Mouse (Mus musculus): ENCODE results near the gene Treml1. TPM values are rescaled to one million over a fixed set of nuclear protein-coding genes. Genes with fewer than 3 reads are reported as not detected.
"Not testable (repeated sequence)": the region's sequence is repeated elsewhere in the genome, so short reads cannot be mapped to it uniquely, and the experiment has no call there.

Treml1 gene
- polyA plus RNA-seq, 1 experiment from 2014 or later, result 0.97 TPM

- no peak overlapping the region for H3K27ac ChIP-seq
- H3K9me3 ChIP-seq, result no peaks in the 10 kb centered on the region
- H3K4me1 ChIP-seq, result no peaks in the 10 kb centered on the region
- no peaks in the 10 kb centered on the region for H3K27me3 ChIP-seq
- H3K9ac ChIP-seq, result no peak overlapping the region
- no peak overlapping the region for H3K4me2 ChIP-seq
- ATAC-seq (ENCODE audit: low FRiP score), result no peak
- WGBS, result 97% methylated on average over 1 of the region's 1 CpGs
- no peaks in the 10 kb centered on the region for H3K36me3 ChIP-seq (replicated peaks)
- H3K4me3 ChIP-seq (replicated peaks), result no peak overlapping the region
Measured at GRCm38 (mm10) chr17:48340267-48340666, 19.4 kb upstream of the Treml1 start.

GRCm38 (mm10) chr17:48341947-48342346, 17.8 kb upstream of the Treml1 start:
- Histone ChIP-seq H3K36me3 (replicated peaks) (no peaks in the 10 kb centered on the region), H3K4me3 (replicated peaks) (no peak overlapping the region), H3K27me3 (no peaks in the 10 kb centered on the region), H3K9ac (no peak overlapping the region), H3K27ac (no peak overlapping the region), H3K4me1 (no peaks in the 10 kb centered on the region), H3K9me3 (no peaks in the 10 kb centered on the region), H3K4me2 (no peak overlapping the region)
- no peak for ATAC-seq (ENCODE audit: low FRiP score)
- 71% methylated on average over 3 of the region's 3 CpGs for WGBS

- Histone ChIP-seq H3K36me3 (replicated peaks) (no peaks in the 10 kb centered on the region), H3K4me3 (replicated peaks) (no peak overlapping the region), H3K4me1 (no peaks in the 10 kb centered on the region), H3K4me2 (no peak overlapping the region), H3K9ac (no peak overlapping the region), H3K9me3 (no peaks in the 10 kb centered on the region), H3K27ac (no peak overlapping the region), H3K27me3 (no peaks in the 10 kb centered on the region)
- 84% methylated on average over 2 of the region's 2 CpGs for WGBS
- ATAC-seq (ENCODE audit: low FRiP score), result no peak
Measured at GRCm38 (mm10) chr17:48343065-48343464, 16.7 kb upstream of the Treml1 start.

- Histone ChIP-seq H3K4me1 (no peaks in the 10 kb centered on the region), H3K36me3 (replicated peaks) (no peaks in the 10 kb centered on the region), H3K27ac (no peak overlapping the region), H3K9me3 (no peaks in the 10 kb centered on the region), H3K9ac (no peak overlapping the region), H3K4me2 (no peak overlapping the region), H3K4me3 (replicated peaks) (no peak overlapping the region), H3K27me3 (no peaks in the 10 kb centered on the region)
- WGBS, result 87% methylated on average over 4 of the region's 4 CpGs
- ATAC-seq (ENCODE audit: low FRiP score), result no peak
Measured at GRCm38 (mm10) chr17:48345824-48346223, 13.9 kb upstream of the Treml1 start.

- H3K9me3 ChIP-seq, result no peaks in the 10 kb centered on the region
- no peak within 1 kb of the TSS for H3K9ac ChIP-seq
- H3K4me2 ChIP-seq, result no peak within 1 kb of the TSS
- no peaks in the 10 kb centered on the region for H3K27me3 ChIP-seq
- no peaks in the 10 kb centered on the region for H3K36me3 ChIP-seq (replicated peaks)
- WGBS, result 86% methylated on average over 5 of the region's 5 CpGs
- H3K4me1 ChIP-seq, result no peaks in the 10 kb centered on the region
- H3K27ac ChIP-seq, result no peak within 1 kb of the TSS
- H3K4me3 ChIP-seq (replicated peaks), result no peak within 1 kb of the TSS
- no peak for ATAC-seq (ENCODE audit: low FRiP score)
Measured at GRCm38 (mm10) chr17:48346231-48346630, 13.5 kb upstream of the Treml1 start, which contains the start of gene Trem2. Gene Trem2, plus strand, starts transcription at chr17:48346401.

- WGBS, result 65% methylated on average over 4 of the region's 4 CpGs
- H3K27me3 ChIP-seq, result no peaks in the 10 kb centered on the region
- no peak overlapping the region for H3K4me3 ChIP-seq (replicated peaks)
- H3K36me3 ChIP-seq (replicated peaks), result no peaks in the 10 kb centered on the region
- no peak overlapping the region for H3K9ac ChIP-seq
- H3K27ac ChIP-seq, result no peak overlapping the region
- H3K4me1 ChIP-seq, result no peaks in the 10 kb centered on the region
- no peaks in the 10 kb centered on the region for H3K9me3 ChIP-seq
- no peak for ATAC-seq (ENCODE audit: low FRiP score)
- no peak overlapping the region for H3K4me2 ChIP-seq
Measured at GRCm38 (mm10) chr17:48346834-48347233, 12.9 kb upstream of the Treml1 start.

GRCm38 (mm10) chr17:48347287-48347686, 12.4 kb upstream of the Treml1 start:
- no peaks in the 10 kb centered on the region for H3K9me3 ChIP-seq
- 80% methylated on average over 2 of the region's 2 CpGs for WGBS
- H3K4me2 ChIP-seq, result no peak overlapping the region

GRCm38 (mm10) chr17:48350681-48351193, 9.0 kb upstream of the Treml1 start:
- Histone ChIP-seq H3K9me3 (no peaks in the 10 kb centered on the region), H3K4me1 (no peaks in the 10 kb centered on the region), H3K4me3 (replicated peaks) (no peak overlapping the region), H3K4me2 (no peak overlapping the region), H3K27ac (no peak overlapping the region), H3K9ac (no peak overlapping the region), H3K36me3 (replicated peaks) (no peaks in the 10 kb centered on the region), H3K27me3 (no peaks in the 10 kb centered on the region)
- WGBS, result 72% methylated on average over 5 of the region's 5 CpGs
- no peak for ATAC-seq (ENCODE audit: low FRiP score)

More at GRCm38 (mm10) chr17:48347287-48347686, 12.4 kb upstream of the Treml1 start:
- H3K9ac ChIP-seq, result no peak overlapping the region
- no peak overlapping the region for H3K4me3 ChIP-seq (replicated peaks)
- H3K27me3 ChIP-seq, result no peaks in the 10 kb centered on the region
- H3K36me3 ChIP-seq (replicated peaks), result no peaks in the 10 kb centered on the region
- no peak for ATAC-seq (ENCODE audit: low FRiP score)
- H3K27ac ChIP-seq, result no peak overlapping the region
- H3K4me1 ChIP-seq, result no peaks in the 10 kb centered on the region

GRCm38 (mm10) chr17:48352976-48353375, 6.7 kb upstream of the Treml1 start:
- not testable (repeated sequence) for H3K36me3 ChIP-seq (replicated peaks); ATAC-seq (ENCODE audit: low FRiP score); H3K4me2 ChIP-seq; H3K4me1 ChIP-seq; H3K27me3 ChIP-seq; H3K4me3 ChIP-seq (replicated peaks); H3K27ac ChIP-seq; H3K9me3 ChIP-seq; H3K9ac ChIP-seq
- 68% methylated on average over 7 of the region's 7 CpGs for WGBS

GRCm38 (mm10) chr17:48355822-48356221, 3.9 kb upstream of the Treml1 start:
- no peak overlapping the region for H3K9ac ChIP-seq
- no peak overlapping the region for H3K4me3 ChIP-seq (replicated peaks)
- no peak for ATAC-seq (ENCODE audit: low FRiP score)
- H3K4me2 ChIP-seq, result no peak overlapping the region
- no peak overlapping the region for H3K27ac ChIP-seq
- WGBS, result 87% methylated on average over 3 of the region's 3 CpGs
- no peaks in the 10 kb centered on the region for H3K36me3 ChIP-seq (replicated peaks)
- no peaks in the 10 kb centered on the region for H3K4me1 ChIP-seq
- H3K27me3 ChIP-seq, result no peaks in the 10 kb centered on the region
- no peaks in the 10 kb centered on the region for H3K9me3 ChIP-seq

- Histone ChIP-seq H3K27me3 (no peaks in the 10 kb centered on the region), H3K4me3 (replicated peaks) (no peak overlapping the region), H3K9me3 (no peaks in the 10 kb centered on the region), H3K4me2 (no peak overlapping the region), H3K27ac (no peak overlapping the region), H3K4me1 (no peaks in the 10 kb centered on the region), H3K9ac (no peak overlapping the region), H3K36me3 (replicated peaks) (no peaks in the 10 kb centered on the region)
- WGBS, result 55% methylated on average over 2 of the region's 2 CpGs
- no peak for ATAC-seq (ENCODE audit: low FRiP score)
Measured at GRCm38 (mm10) chr17:48357892-48358291, 1.8 kb upstream of the Treml1 start.

- no peak overlapping the region for H3K27ac ChIP-seq
- ATAC-seq (ENCODE audit: low FRiP score), result no peak
- no peaks in the 10 kb centered on the region for H3K4me1 ChIP-seq
- no peak overlapping the region for H3K4me3 ChIP-seq (replicated peaks)
- 96% methylated on average over 4 of the region's 4 CpGs for WGBS
- no peak overlapping the region for H3K9ac ChIP-seq
- no peaks in the 10 kb centered on the region for H3K36me3 ChIP-seq (replicated peaks)
- no peaks in the 10 kb centered on the region for H3K27me3 ChIP-seq
- no peaks in the 10 kb centered on the region for H3K9me3 ChIP-seq
- no peak overlapping the region for H3K4me2 ChIP-seq
Measured at GRCm38 (mm10) chr17:48360462-48360861, 746 bp downstream of the Treml1 start.

- WGBS, result 81% methylated on average over 3 of the region's 3 CpGs
- no peak overlapping the region for H3K9ac ChIP-seq
- no peaks in the 10 kb centered on the region for H3K36me3 ChIP-seq (replicated peaks)
- no peaks in the 10 kb centered on the region for H3K27me3 ChIP-seq
- H3K9me3 ChIP-seq, result no peaks in the 10 kb centered on the region
- H3K4me2 ChIP-seq, result no peak overlapping the region
- H3K4me3 ChIP-seq (replicated peaks), result no peak overlapping the region
- H3K27ac ChIP-seq, result no peak overlapping the region
- ATAC-seq (ENCODE audit: low FRiP score), result no peak
- H3K4me1 ChIP-seq, result 0 out of 2 replicates have a peak, but pooled peaks cover 2% of the 10 kb centered on the region
Measured at GRCm38 (mm10) chr17:48362346-48362745, 2.6 kb downstream of the Treml1 start.

Data from forebrain, embryonic 12.5 days (tissue).